Mouse (Mus musculus): ENCODE measurements around the gene Depdc1a. TPM values are rescaled to one million over a fixed set of nuclear protein-coding genes. Genes with fewer than 3 reads are reported as not detected.

The Depdc1a gene
- not detected for total RNA-seq (2023)

DNA sequence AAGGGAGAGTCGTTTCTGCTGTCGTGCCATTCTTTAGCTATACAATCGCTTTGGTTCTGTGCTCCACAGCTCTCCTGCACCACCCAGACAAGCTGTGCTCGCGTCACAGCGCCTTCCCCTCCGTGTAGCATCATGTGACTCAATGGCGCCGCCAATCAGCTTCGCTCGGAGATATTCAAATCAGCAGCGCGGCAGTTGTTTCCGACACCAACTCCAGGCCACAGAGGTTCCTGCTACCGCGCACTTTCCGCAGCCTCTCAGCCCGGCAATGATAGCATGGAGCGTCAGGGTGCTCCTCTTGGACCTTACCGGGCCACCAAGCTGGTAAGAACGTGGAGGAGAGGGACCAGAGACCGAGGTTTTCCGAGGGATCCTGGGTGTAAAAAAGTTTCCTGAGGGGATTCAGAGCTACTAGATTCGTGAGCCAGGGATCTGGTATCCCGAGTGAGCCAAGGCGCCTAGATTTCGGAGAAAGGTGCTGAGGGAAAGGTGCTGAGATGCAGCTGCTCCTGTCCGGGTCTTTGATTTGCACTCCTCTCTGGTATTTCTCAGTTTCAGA is at the start of gene Depdc1a:
Depdc1a (plus strand) TSS at position 191 of the 559 bp plus-strand sequence.

Other genes starting within 250 kb of the Depdc1a start
- not detected for gene Rpe65, start 103.7 kb downstream of the Depdc1a start, total RNA-seq (2023)